Mouse (Mus musculus): Measurements from ENCODE around the gene Eml5. TPM values are rescaled to one million over a fixed set of nuclear protein-coding genes. Genes with fewer than 3 reads are reported as not detected.

Eml5 gene
- total RNA-seq (2015) (16.3 and 19.7 TPM in 2 replicates), total RNA-seq (2017) (14.5 and 19.1 TPM in 2 replicates)

- ATAC-seq (replicated peaks; ENCODE audit: poor library complexity): peak; percentile 87
Measured at GRCm38 (mm10) chr12:98900881-98901801, at the start of gene Eml5. TSS of gene Eml5 (minus strand) at chr12:98901484.

DNA sequence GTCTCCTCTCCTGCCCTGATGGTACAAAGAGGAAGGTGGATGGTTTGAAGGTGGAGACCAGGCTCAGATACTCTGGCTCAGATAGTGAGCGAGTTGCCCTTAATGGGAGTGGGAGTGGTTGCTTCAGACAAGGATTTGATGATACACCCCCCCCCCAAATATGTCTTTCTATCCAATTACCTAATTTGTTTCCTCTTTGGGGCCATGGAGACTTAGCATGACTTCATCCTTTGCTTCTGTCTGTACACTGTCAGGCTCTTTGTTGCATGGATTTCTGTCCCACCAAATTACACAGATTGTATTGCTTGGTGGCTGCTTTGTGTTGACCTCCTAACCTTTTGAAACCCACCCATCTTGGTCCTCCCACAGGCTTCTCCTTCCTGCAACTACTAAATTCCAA lies 31.6 kb upstream of the Eml5 start:
- ATAC-seq (replicated peaks; ENCODE audit: poor library complexity): no peak

DNA sequence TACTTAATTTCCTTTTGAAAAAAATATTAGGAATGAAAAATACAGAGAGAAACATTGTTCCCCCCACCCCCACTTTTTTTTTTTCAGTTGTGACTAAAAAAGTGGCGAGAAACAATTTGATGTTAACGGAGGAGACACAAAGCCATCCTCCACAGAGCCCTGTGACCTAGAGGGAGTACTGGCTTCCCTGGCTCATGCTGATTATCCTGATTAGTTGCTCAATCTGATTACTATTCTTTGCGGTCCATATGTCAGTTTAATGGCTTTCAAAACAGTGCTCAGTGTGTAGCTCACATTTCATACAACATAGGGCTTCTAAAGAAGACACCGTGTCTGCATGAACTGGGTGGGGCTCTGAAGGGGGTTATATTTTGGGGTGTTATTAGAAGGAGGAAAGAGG lies 31.2 kb upstream of the Eml5 start:
- no peak for ATAC-seq (replicated peaks; ENCODE audit: poor library complexity)

DNA sequence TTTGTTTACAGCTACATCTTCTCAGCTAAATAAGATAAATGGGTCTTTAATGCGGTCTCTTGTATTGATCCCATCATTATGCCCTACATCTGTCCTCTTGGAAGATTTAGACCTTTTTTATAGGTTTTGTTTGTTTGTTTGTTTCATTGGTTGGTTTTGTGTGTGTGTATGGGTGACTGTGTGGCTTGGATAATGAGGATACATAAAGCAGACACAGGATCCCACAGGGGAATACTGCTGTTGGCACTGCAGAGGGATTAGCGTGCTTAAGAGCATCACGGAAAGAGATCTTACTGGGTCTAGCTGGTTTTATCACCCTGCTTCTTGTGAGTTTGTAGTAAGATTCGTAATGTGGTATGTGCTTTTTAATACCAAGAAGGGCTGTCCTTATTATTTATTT lies 29.9 kb upstream of the Eml5 start:
- no peak for ATAC-seq (replicated peaks; ENCODE audit: poor library complexity)

GRCm38 (mm10) chr12:98920194-98920991 lies 19.1 kb upstream of the Eml5 start, which contains the start of gene Ttc8:
TSS of gene Ttc8 (plus strand) at chr12:98920574.
- peak; percentile 99 for ATAC-seq (replicated peaks; ENCODE audit: poor library complexity)

DNA sequence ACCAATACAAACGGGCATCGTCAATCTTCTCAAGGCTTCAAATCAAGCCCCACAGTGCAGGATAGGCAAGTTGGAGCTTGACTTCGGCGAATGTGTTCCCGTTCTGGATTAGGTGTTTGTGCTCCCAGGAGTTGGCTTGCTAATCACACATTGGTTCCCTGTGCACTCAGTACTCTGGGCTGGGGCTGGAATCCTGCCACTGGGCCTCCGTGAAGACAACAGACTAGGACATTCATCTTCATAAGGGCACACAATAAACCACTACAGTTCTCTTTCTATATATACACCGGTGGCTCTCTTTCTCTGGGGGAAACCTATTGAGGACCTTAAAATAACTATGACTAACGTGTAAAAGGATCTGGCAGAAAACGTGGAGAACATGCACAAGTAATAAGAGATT lies 8.8 kb upstream of the Eml5 start:
- no peak for ATAC-seq (replicated peaks; ENCODE audit: poor library complexity)

DNA sequence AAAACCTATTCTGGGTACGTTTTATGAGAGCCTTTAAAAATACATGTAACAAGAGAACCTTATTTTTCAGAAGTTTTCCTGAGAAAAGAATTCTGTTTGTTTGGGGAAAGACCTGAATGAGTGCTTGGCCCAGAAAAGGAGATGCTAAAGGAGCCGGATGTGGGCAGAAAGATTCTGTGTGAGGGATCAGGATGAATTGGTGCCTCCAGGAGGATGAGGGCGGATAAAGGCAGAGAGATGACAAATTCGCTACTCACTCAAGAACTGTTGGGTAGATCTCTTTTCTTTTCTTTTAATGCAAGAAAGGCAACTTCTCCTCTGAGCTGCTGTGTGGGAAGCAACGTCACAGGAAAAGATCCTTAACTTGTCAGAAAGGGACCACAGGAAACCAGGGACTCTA lies 4.2 kb upstream of the Eml5 start:
- ATAC-seq (replicated peaks; ENCODE audit: poor library complexity): no peak

GRCm38 (mm10) chr12:98900341-98900880 lies 873 bp downstream of the Eml5 start:
- peak; percentile 9; the same call in 1 of the 2 replicates for ATAC-seq (replicated peaks; ENCODE audit: poor library complexity)

GRCm38 (mm10) chr12:98899676-98900075 lies 1.6 kb downstream of the Eml5 start:
- no peak for ATAC-seq (replicated peaks; ENCODE audit: poor library complexity)

- ATAC-seq (replicated peaks; ENCODE audit: poor library complexity): no peak
Measured at GRCm38 (mm10) chr12:98896761-98897160, 4.5 kb downstream of the Eml5 start.

- ATAC-seq (replicated peaks; ENCODE audit: poor library complexity): peak; percentile 66
Measured at GRCm38 (mm10) chr12:98884515-98884914, 16.8 kb downstream of the Eml5 start.

GRCm38 (mm10) chr12:98881796-98882195 lies 19.5 kb downstream of the Eml5 start:
- no peak for ATAC-seq (replicated peaks; ENCODE audit: poor library complexity)

GRCm38 (mm10) chr12:98878693-98879092 lies 22.6 kb downstream of the Eml5 start:
- ATAC-seq (replicated peaks; ENCODE audit: poor library complexity): no peak

GRCm38 (mm10) chr12:98875216-98875615 lies 26.1 kb downstream of the Eml5 start:
- ATAC-seq (replicated peaks; ENCODE audit: poor library complexity): no peak

GRCm38 (mm10) chr12:98872836-98873235 lies 28.4 kb downstream of the Eml5 start:
- no peak for ATAC-seq (replicated peaks; ENCODE audit: poor library complexity)

- ATAC-seq (replicated peaks; ENCODE audit: poor library complexity): no peak
Measured at GRCm38 (mm10) chr12:98863436-98863835, 37.8 kb downstream of the Eml5 start.

DNA sequence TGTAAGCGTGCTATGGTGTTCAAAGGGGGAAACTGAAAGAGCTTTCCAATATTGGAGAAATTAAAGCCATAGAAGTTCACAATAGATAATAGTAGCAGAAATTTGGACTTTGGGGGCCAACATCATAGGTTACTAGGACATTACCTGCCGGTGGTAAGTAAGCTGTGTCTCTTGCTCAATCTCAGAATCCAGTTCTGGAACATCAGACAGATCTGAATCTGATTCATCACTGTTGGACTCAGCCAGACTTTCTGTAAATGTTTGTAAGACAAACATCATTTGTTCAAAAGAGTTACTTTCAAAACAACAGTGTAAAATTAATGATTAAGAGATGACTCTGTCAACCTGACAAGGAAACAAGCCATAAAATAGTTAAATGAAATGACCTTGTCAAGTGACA lies 41.0 kb downstream of the Eml5 start:
- no peak for ATAC-seq (replicated peaks; ENCODE audit: poor library complexity)

DNA sequence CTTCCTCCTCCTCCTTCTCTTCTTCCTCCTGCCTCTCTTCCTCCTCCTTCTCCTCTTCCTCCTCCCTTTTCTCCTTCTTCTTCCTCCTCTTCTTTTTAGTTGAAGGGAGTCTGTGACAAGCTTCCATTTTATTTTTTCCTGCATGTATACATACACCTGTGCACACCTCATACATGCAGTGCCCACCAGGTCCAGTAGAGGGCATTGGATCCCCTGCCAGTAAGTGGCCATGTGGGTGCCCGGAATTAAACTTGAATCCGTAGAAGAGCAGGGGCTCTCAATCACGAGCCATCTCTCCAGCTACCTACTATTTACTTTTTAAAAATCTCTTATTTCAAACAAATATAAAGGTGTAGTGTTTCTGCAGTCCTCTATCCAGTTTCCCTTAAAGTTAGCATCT lies 50.5 kb downstream of the Eml5 start:
- ATAC-seq (replicated peaks; ENCODE audit: poor library complexity): peak; percentile 94

DNA sequence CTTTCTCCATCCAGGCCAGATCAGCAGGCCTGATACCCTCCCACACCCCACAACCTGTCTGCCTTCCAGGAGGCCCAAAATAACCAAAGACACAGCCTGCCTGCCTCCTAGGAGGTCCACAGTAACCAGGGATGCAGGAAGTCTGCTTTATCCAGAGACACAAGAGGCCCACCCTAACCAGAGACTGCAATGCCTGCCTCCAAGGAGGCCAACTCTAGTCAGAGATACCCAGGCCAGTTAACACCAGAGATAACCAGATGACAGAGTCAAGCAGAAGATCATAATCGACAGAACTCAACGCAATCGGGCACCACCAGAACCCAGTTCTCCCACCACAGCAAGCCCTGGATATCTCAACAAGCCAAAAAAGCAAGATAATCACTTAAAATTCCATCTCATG lies 56.5 kb downstream of the Eml5 start:
- ATAC-seq (replicated peaks; ENCODE audit: poor library complexity): no peak

- ATAC-seq (replicated peaks; ENCODE audit: poor library complexity): no peak
Measured at GRCm38 (mm10) chr12:98840135-98840534, 61.1 kb downstream of the Eml5 start.

GRCm38 (mm10) chr12:98837940-98838339 lies 63.3 kb downstream of the Eml5 start:
- no peak for ATAC-seq (replicated peaks; ENCODE audit: poor library complexity)
